Mouse (Mus musculus) embryonic facial prominence, embryonic 11.5 days (tissue): ENCODE data around the gene S100a2. TPM values are rescaled to one million over a fixed set of nuclear protein-coding genes. Genes with fewer than 3 reads are reported as not detected.

ENCODE experiments used
- ATAC-seq: fragments of 200-750 bp; cut with Nextera tagmentation; replicated peaks from 2 replicates; pipeline ENCODE4 v1.8.0; 2017; ENCODE audit warnings: low read depth; ENCODE audit not compliant: insufficient number of reproducible peaks, low FRiP score, low TSS enrichment
- DNase-seq: peaks from one replicate; pipeline ENCODE4 v3.0.0-alpha.2; 2015; ENCODE audit warnings: low spot score
- H3K27ac ChIP-seq: fragments of 300-500 bp; sonication (generic); replicated peaks from 2 replicates; pipeline ENCODE4 v1.5.1; 2014; ENCODE audit warnings: mild to moderate bottlenecking, low read depth, low read length, control low read depth
- H3K27me3 ChIP-seq: fragments of 300-500 bp; sonication (generic); 2 replicates; pipeline ENCODE4 v1.6.1; 2014; ENCODE audit warnings: mild to moderate bottlenecking, low read length, moderate library complexity, mixed read lengths; ENCODE audit not compliant: control insufficient read depth, insufficient read depth
- H3K36me3 ChIP-seq: fragments of 300-500 bp; sonication (generic); replicated peaks from 2 replicates; pipeline ENCODE4 v1.6.1; 2014; ENCODE audit warnings: low read depth, mild to moderate bottlenecking, low read length, moderate library complexity, mixed read lengths; ENCODE audit not compliant: control insufficient read depth, insufficient read depth
- H3K4me1 ChIP-seq: fragments of 300-500 bp; sonication (generic); 2 replicates; pipeline ENCODE4 v1.6.1; 2014; ENCODE audit warnings: low read length, mixed read lengths; ENCODE audit not compliant: control insufficient read depth, insufficient read depth
- H3K4me2 ChIP-seq: fragments of 300-500 bp; sonication (generic); 2 replicates; pipeline ENCODE4 v1.6.1; 2014; ENCODE audit warnings: low read depth, mild to moderate bottlenecking, control low read depth, low read length, moderate library complexity
- H3K4me3 ChIP-seq: fragments of 300-500 bp; sonication (generic); 2 replicates; pipeline ENCODE4 v1.5.1; 2014; ENCODE audit warnings: low read depth, low read length, control low read depth
- H3K9ac ChIP-seq: fragments of 300-500 bp; sonication (generic); replicated peaks from 2 replicates; pipeline ENCODE4 v1.6.1; 2014; ENCODE audit warnings: mild to moderate bottlenecking, control low read depth, low read length
- H3K9me3 ChIP-seq: fragments of 300-500 bp; sonication (generic); replicated peaks from 2 replicates; pipeline ENCODE4 v1.6.1; 2016; ENCODE audit warnings: mild to moderate bottlenecking, low read length, inconsistent platforms, mixed read lengths; ENCODE audit not compliant: control insufficient read depth
- WGBS: fragments of 180-500 bp; shearing (Covaris S2); extraction: QIAGEN DNeasy Blood & Tissue Kit; methylation state at CpG from one replicate; pipeline ENCODE4 v1.1.7; 2014; 5-methylcytosine and 5-hydroxymethylcytosine counted together
- polyA plus RNA-seq: library from polyadenylated mRNA; unstranded; fragments of >200 nt; fragmentation: Nextera tagmentation; extraction: Ambion mirVana; gene quantifications from 2 replicates; pipeline ENCODE4 v1.2.1, GENCODE M21; 2014

Gene S100a2
- polyA plus RNA-seq, 1 experiment from 2014 or later: not detected

GRCm38 (mm10) chr3:90605049-90605448 is 15.0 kb downstream of the S100a2 start:
- H3K9ac ChIP-seq: no peak overlapping the region
- H3K27me3 ChIP-seq: no peaks in the 10 kb centered on the region
- no peak overlapping the region; the same call in 1 of the 2 replicates for H3K27ac ChIP-seq
- no peaks in the 10 kb centered on the region for H3K9me3 ChIP-seq
- WGBS: 80% methylated on average over 3 of the region's 3 CpGs
- H3K4me3 ChIP-seq: no peak overlapping the region
- DNase-seq: no peak
- H3K36me3 ChIP-seq: no peaks in the 10 kb centered on the region
- H3K4me1 ChIP-seq: no peaks in the 10 kb centered on the region; the same call in 1 of the 2 replicates
- H3K4me2 ChIP-seq: no peak overlapping the region
- ATAC-seq: no peak

GRCm38 (mm10) chr3:90605736-90606135 is 15.7 kb downstream of the S100a2 start:
- Histone ChIP-seq H3K27me3 (no peaks in the 10 kb centered on the region), H3K9ac (no peak overlapping the region), H3K4me2 (no peak overlapping the region), H3K4me3 (no peak overlapping the region), H3K4me1 (no peaks in the 10 kb centered on the region; the same call in 1 of the 2 replicates), H3K9me3 (no peaks in the 10 kb centered on the region), H3K27ac (peak overlapping the region; percentile 69), H3K36me3 (no peaks in the 10 kb centered on the region)
- DNase-seq (no peak), ATAC-seq (no peak)
- 72% methylated on average over 2 of the region's 2 CpGs for WGBS

GRCm38 (mm10) chr3:90606185-90606584 is 16.1 kb downstream of the S100a2 start:
- ATAC-seq (peak; percentile 41), DNase-seq (peak; percentile 88)
- no peaks in the 10 kb centered on the region for H3K36me3 ChIP-seq
- peak overlapping the region; percentile 69; the same call in 1 of the 2 replicates for H3K27ac ChIP-seq
- no peaks in the 10 kb centered on the region; the same call in 1 of the 2 replicates for H3K4me1 ChIP-seq
- 55% methylated on average over 6 of the region's 6 CpGs for WGBS
- H3K9me3 ChIP-seq: no peaks in the 10 kb centered on the region
- no peaks in the 10 kb centered on the region for H3K27me3 ChIP-seq
- no peak overlapping the region for H3K4me3 ChIP-seq
- no peak overlapping the region for H3K4me2 ChIP-seq
- H3K9ac ChIP-seq: no peak overlapping the region

GRCm38 (mm10) chr3:90607361-90607760 is 17.3 kb downstream of the S100a2 start:
- WGBS: 85% methylated on average over 3 of the region's 3 CpGs
- Histone ChIP-seq H3K36me3 (no peaks in the 10 kb centered on the region), H3K9ac (no peak overlapping the region), H3K27me3 (no peaks in the 10 kb centered on the region), H3K9me3 (no peaks in the 10 kb centered on the region), H3K4me3 (no peak overlapping the region), H3K27ac (no peak overlapping the region), H3K4me2 (no peak overlapping the region), H3K4me1 (no peaks in the 10 kb centered on the region; the same call in 1 of the 2 replicates)
- no peak for ATAC-seq
- no peak for DNase-seq

GRCm38 (mm10) chr3:90608223-90608622 is 18.2 kb downstream of the S100a2 start, which contains the start of gene S100a5:
S100a5 (plus strand) TSS chr3:90608523.
- Histone ChIP-seq H3K9me3 (no peaks in the 10 kb centered on the region), H3K27ac (no peak within 1 kb of the TSS), H3K4me3 (no peak within 1 kb of the TSS), H3K4me2 (no peak within 1 kb of the TSS), H3K27me3 (no peaks in the 10 kb centered on the region), H3K9ac (no peak within 1 kb of the TSS), H3K4me1 (no peaks in the 10 kb centered on the region; the same call in 1 of the 2 replicates), H3K36me3 (no peaks in the 10 kb centered on the region)
- WGBS: 59% methylated on average over 3 of the region's 3 CpGs
- DNase-seq: no peak
- ATAC-seq: no peak

GRCm38 (mm10) chr3:90609102-90609501 is 19.1 kb downstream of the S100a2 start:
- Histone ChIP-seq H3K36me3 (no peaks in the 10 kb centered on the region), H3K9me3 (no peaks in the 10 kb centered on the region), H3K27ac (no peak overlapping the region), H3K4me3 (no peak overlapping the region), H3K4me1 (no peaks in the 10 kb centered on the region; the same call in 1 of the 2 replicates), H3K9ac (no peak overlapping the region), H3K27me3 (no peaks in the 10 kb centered on the region), H3K4me2 (no peak overlapping the region)
- DNase-seq (no peak), ATAC-seq (no peak)

GRCm38 (mm10) chr3:90611494-90611893 is 21.4 kb downstream of the S100a2 start:
- Histone ChIP-seq H3K27me3 (no peaks in the 10 kb centered on the region), H3K4me1 (no peaks in the 10 kb centered on the region), H3K9me3 (no peaks in the 10 kb centered on the region), H3K9ac (no peak overlapping the region), H3K4me3 (no peak overlapping the region), H3K36me3 (no peaks in the 10 kb centered on the region), H3K27ac (no peak overlapping the region), H3K4me2 (no peak overlapping the region)
- no peak for DNase-seq
- ATAC-seq: no peak
- WGBS: 87% methylated on average over 3 of the region's 3 CpGs

GRCm38 (mm10) chr3:90612061-90612460 is 22.0 kb downstream of the S100a2 start:
- Histone ChIP-seq H3K27ac (no peak overlapping the region), H3K4me1 (no peaks in the 10 kb centered on the region), H3K27me3 (no peaks in the 10 kb centered on the region), H3K4me3 (no peak overlapping the region), H3K36me3 (no peaks in the 10 kb centered on the region), H3K4me2 (no peak overlapping the region), H3K9ac (no peak overlapping the region), H3K9me3 (no peaks in the 10 kb centered on the region)
- ATAC-seq: no peak
- 66% methylated on average over 4 of the region's 4 CpGs for WGBS
- no peak for DNase-seq
